Mouse (Mus musculus): Measurements from ENCODE around the gene Kcmf1. TPM values are rescaled to one million over a fixed set of nuclear protein-coding genes. Genes with fewer than 3 reads are reported as not detected.
"Not testable (repeated sequence)": the region's sequence is repeated elsewhere in the genome, so short reads cannot be mapped to it uniquely, and the experiment has no call there.

Gene Kcmf1
- polyA plus RNA-seq, 1 experiment from 2014 or later: 44.7 TPM

- Histone ChIP-seq H3K27ac (ENCODE audit: low read depth, low read length) (no peak overlapping the region), H3K9me3 (replicated peaks; ENCODE audit: control insufficient read depth, low read length) (no peaks in the 10 kb centered on the region), H3K9ac (ENCODE audit: low read depth, low read length) (no peak overlapping the region), H3K27me3 (ENCODE audit: control insufficient read depth, insufficient read depth, low read length) (no peaks in the 10 kb centered on the region), H3K36me3 (ENCODE audit: control insufficient read depth, insufficient read depth, low read length) (no peaks in the 10 kb centered on the region), H3K4me1 (ENCODE audit: control insufficient read depth, insufficient read depth, low read length) (peaks cover 22% of the 10 kb centered on the region), H3K4me3 (ENCODE audit: low read depth, low read length) (no peak overlapping the region), H3K4me2 (no peak overlapping the region)
- 88% methylated on average over 3 of the region's 3 CpGs for WGBS (ENCODE audit: insufficient replicate concordance)
- ATAC-seq (replicated peaks; ENCODE audit: insufficient number of reproducible peaks, low FRiP score, low TSS enrichment): no peak
These were observed 26.4 kb downstream of the Kcmf1 start for GRCm38 (mm10) chr6:72873338-72873737.

DNA sequence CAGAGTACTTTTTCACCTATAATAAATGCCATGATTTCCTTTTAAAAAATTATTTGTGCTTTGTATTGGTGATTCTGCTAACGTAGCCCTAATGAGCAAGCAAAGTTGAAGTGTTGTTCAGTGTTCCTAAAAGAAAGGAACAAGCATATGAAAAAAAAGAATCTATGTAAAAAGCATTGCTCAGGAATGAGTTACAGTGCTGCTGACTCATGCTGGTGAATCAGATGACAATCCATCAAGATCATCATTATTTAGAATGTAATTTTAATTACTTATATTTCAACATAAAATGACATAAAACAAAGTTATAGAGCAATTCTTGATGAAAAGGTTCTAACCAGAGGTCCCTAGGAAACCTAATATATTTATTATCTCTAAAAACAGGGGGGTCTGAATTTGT, 27.5 kb downstream of the Kcmf1 start:
- WGBS (ENCODE audit: insufficient replicate concordance): 93% methylated on average over 1 of the region's 1 CpGs
- Histone ChIP-seq H3K27me3 (ENCODE audit: control insufficient read depth, insufficient read depth, low read length) (no peaks in the 10 kb centered on the region), H3K4me1 (ENCODE audit: control insufficient read depth, insufficient read depth, low read length) (peaks cover 22% of the 10 kb centered on the region), H3K9me3 (replicated peaks; ENCODE audit: control insufficient read depth, low read length) (no peaks in the 10 kb centered on the region), H3K4me2 (no peak overlapping the region), H3K9ac (ENCODE audit: low read depth, low read length) (no peak overlapping the region), H3K4me3 (ENCODE audit: low read depth, low read length) (no peak overlapping the region), H3K27ac (ENCODE audit: low read depth, low read length) (no peak overlapping the region), H3K36me3 (ENCODE audit: control insufficient read depth, insufficient read depth, low read length) (no peaks in the 10 kb centered on the region)
- ATAC-seq (replicated peaks; ENCODE audit: insufficient number of reproducible peaks, low FRiP score, low TSS enrichment): no peak

DNA sequence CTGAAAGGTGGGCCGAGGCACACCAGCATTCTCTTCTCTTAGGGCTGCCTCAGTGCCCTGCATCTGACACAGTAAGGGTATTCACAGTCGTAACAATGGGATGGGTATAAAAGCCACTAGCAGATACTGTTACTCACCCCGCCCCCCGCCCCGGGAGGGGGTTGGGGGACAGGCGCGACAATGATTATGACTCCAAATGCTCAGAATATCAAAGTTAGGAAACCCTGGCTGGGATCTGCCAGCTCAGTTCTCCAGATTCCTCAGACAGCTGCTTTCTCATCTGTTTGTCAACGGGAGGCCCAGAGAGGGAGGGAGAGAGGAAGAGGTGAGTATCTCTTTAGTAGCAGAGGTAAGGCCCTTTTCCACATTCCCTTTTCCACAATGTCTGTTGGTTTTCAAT, 30.2 kb downstream of the Kcmf1 start:
- ATAC-seq (replicated peaks; ENCODE audit: insufficient number of reproducible peaks, low FRiP score, low TSS enrichment): no peak
- H3K36me3 ChIP-seq (ENCODE audit: control insufficient read depth, insufficient read depth, low read length): no peaks in the 10 kb centered on the region
- H3K27me3 ChIP-seq (ENCODE audit: control insufficient read depth, insufficient read depth, low read length): no peaks in the 10 kb centered on the region
- H3K4me2 ChIP-seq: no peak overlapping the region
- H3K4me1 ChIP-seq (ENCODE audit: control insufficient read depth, insufficient read depth, low read length): peaks cover 26% of the 10 kb centered on the region
- no peak overlapping the region for H3K9ac ChIP-seq (ENCODE audit: low read depth, low read length)
- WGBS (ENCODE audit: insufficient replicate concordance): 60% methylated on average over 8 of the region's 8 CpGs
- no peak overlapping the region for H3K4me3 ChIP-seq (ENCODE audit: low read depth, low read length)
- H3K27ac ChIP-seq (ENCODE audit: low read depth, low read length): no peak overlapping the region
- no peaks in the 10 kb centered on the region for H3K9me3 ChIP-seq (replicated peaks; ENCODE audit: control insufficient read depth, low read length)

- H3K27ac ChIP-seq (ENCODE audit: low read depth, low read length): no peak overlapping the region
- 85% methylated on average over 5 of the region's 5 CpGs for WGBS (ENCODE audit: insufficient replicate concordance)
- no peak overlapping the region for H3K4me3 ChIP-seq (ENCODE audit: low read depth, low read length)
- no peaks in the 10 kb centered on the region for H3K27me3 ChIP-seq (ENCODE audit: control insufficient read depth, insufficient read depth, low read length)
- H3K36me3 ChIP-seq (ENCODE audit: control insufficient read depth, insufficient read depth, low read length): no peaks in the 10 kb centered on the region
- no peaks in the 10 kb centered on the region for H3K9me3 ChIP-seq (replicated peaks; ENCODE audit: control insufficient read depth, low read length)
- ATAC-seq (replicated peaks; ENCODE audit: insufficient number of reproducible peaks, low FRiP score, low TSS enrichment): no peak
- H3K4me1 ChIP-seq (ENCODE audit: control insufficient read depth, insufficient read depth, low read length): peaks cover 26% of the 10 kb centered on the region
- no peak overlapping the region for H3K4me2 ChIP-seq
- H3K9ac ChIP-seq (ENCODE audit: low read depth, low read length): no peak overlapping the region
These were observed 31.1 kb downstream of the Kcmf1 start for GRCm38 (mm10) chr6:72868688-72869087.

DNA sequence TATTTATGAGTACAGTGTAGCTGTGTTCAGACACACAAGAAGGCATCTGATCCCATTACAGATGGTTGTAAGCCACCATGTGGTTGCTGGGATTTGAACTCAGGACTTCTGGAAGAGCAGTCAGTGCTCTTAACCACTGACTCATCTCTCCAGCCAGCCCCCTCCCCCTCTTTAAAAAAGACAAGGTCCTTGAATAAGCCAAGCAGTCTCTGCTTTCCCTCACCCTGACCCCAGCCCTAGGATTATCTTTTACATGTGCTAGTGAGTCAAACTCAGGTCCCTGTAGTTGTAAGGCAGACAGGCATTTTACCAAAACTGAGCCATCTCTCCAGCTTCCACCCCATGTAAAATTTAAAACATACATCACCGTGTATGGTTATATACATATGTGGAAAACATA, 32.0 kb downstream of the Kcmf1 start:
- Histone ChIP-seq H3K4me2 (no peak overlapping the region), H3K27me3 (ENCODE audit: control insufficient read depth, insufficient read depth, low read length) (no peaks in the 10 kb centered on the region), H3K9me3 (replicated peaks; ENCODE audit: control insufficient read depth, low read length) (no peaks in the 10 kb centered on the region), H3K9ac (ENCODE audit: low read depth, low read length) (no peak overlapping the region), H3K27ac (ENCODE audit: low read depth, low read length) (no peak overlapping the region), H3K4me3 (ENCODE audit: low read depth, low read length) (no peak overlapping the region), H3K4me1 (ENCODE audit: control insufficient read depth, insufficient read depth, low read length) (peaks cover 26% of the 10 kb centered on the region), H3K36me3 (ENCODE audit: control insufficient read depth, insufficient read depth, low read length) (no peaks in the 10 kb centered on the region)
- no peak for ATAC-seq (replicated peaks; ENCODE audit: insufficient number of reproducible peaks, low FRiP score, low TSS enrichment)
- 95% methylated on average over 1 of the region's 1 CpGs for WGBS (ENCODE audit: insufficient replicate concordance)

DNA sequence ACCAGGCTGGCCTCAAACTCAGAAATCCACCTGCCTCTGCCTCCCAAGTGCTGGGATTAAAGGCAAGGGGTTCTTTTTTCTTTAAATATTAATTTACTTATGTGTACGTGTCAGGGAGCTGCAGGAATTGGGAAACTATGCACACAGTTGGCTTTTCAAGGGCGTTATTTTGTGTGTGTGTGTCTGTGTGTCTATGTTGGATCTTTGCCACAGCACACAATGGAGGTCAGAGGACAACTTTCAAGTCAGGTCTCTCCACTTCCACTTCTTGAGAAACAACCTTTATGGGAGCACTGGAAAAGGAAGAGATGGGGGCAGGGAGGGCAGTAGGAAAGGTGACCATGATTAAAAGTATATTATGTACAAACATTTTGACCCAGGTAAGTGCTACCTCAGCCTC, 33.5 kb downstream of the Kcmf1 start:
- H3K27me3 ChIP-seq (ENCODE audit: control insufficient read depth, insufficient read depth, low read length): no peaks in the 10 kb centered on the region
- no peak overlapping the region for H3K27ac ChIP-seq (ENCODE audit: low read depth, low read length)
- H3K4me1 ChIP-seq (ENCODE audit: control insufficient read depth, insufficient read depth, low read length): peaks cover 21% of the 10 kb centered on the region
- no peaks in the 10 kb centered on the region for H3K36me3 ChIP-seq (ENCODE audit: control insufficient read depth, insufficient read depth, low read length)
- no peak overlapping the region for H3K4me2 ChIP-seq
- WGBS (ENCODE audit: insufficient replicate concordance): 82% methylated on average over 2 of the region's 2 CpGs
- no peak overlapping the region for H3K9ac ChIP-seq (ENCODE audit: low read depth, low read length)
- H3K4me3 ChIP-seq (ENCODE audit: low read depth, low read length): no peak overlapping the region
- no peaks in the 10 kb centered on the region for H3K9me3 ChIP-seq (replicated peaks; ENCODE audit: control insufficient read depth, low read length)
- ATAC-seq (replicated peaks; ENCODE audit: insufficient number of reproducible peaks, low FRiP score, low TSS enrichment): no peak

GRCm38 (mm10) chr6:72862686-72863085, 37.1 kb downstream of the Kcmf1 start:
- ATAC-seq (replicated peaks; ENCODE audit: insufficient number of reproducible peaks, low FRiP score, low TSS enrichment); H3K9ac ChIP-seq (ENCODE audit: low read depth, low read length): not testable (repeated sequence)
- WGBS (ENCODE audit: insufficient replicate concordance): 99% methylated on average over 5 of the region's 5 CpGs

GRCm38 (mm10) chr6:72854256-72854655, 45.5 kb downstream of the Kcmf1 start:
- H3K4me3 ChIP-seq (ENCODE audit: low read depth, low read length): no peak overlapping the region
- no peak overlapping the region for H3K27ac ChIP-seq (ENCODE audit: low read depth, low read length)
- no peak for ATAC-seq (replicated peaks; ENCODE audit: insufficient number of reproducible peaks, low FRiP score, low TSS enrichment)
- no peaks in the 10 kb centered on the region for H3K9me3 ChIP-seq (replicated peaks; ENCODE audit: control insufficient read depth, low read length)
- H3K4me2 ChIP-seq: no peak overlapping the region
- H3K36me3 ChIP-seq (ENCODE audit: control insufficient read depth, insufficient read depth, low read length): peaks cover 30% of the 10 kb centered on the region
- no peaks in the 10 kb centered on the region for H3K27me3 ChIP-seq (ENCODE audit: control insufficient read depth, insufficient read depth, low read length)
- no peak overlapping the region for H3K9ac ChIP-seq (ENCODE audit: low read depth, low read length)
- no peaks in the 10 kb centered on the region for H3K4me1 ChIP-seq (ENCODE audit: control insufficient read depth, insufficient read depth, low read length)
- 69% methylated on average over 5 of the region's 5 CpGs for WGBS (ENCODE audit: insufficient replicate concordance)

More at GRCm38 (mm10) chr6:72862686-72863085, 37.1 kb downstream of the Kcmf1 start:
- H3K4me1 ChIP-seq (ENCODE audit: control insufficient read depth, insufficient read depth, low read length); H3K4me2 ChIP-seq; H3K9me3 ChIP-seq (replicated peaks; ENCODE audit: control insufficient read depth, low read length); H3K27me3 ChIP-seq (ENCODE audit: control insufficient read depth, insufficient read depth, low read length); H3K27ac ChIP-seq (ENCODE audit: low read depth, low read length); H3K36me3 ChIP-seq (ENCODE audit: control insufficient read depth, insufficient read depth, low read length); H3K4me3 ChIP-seq (ENCODE audit: low read depth, low read length): not testable (repeated sequence)

DNA sequence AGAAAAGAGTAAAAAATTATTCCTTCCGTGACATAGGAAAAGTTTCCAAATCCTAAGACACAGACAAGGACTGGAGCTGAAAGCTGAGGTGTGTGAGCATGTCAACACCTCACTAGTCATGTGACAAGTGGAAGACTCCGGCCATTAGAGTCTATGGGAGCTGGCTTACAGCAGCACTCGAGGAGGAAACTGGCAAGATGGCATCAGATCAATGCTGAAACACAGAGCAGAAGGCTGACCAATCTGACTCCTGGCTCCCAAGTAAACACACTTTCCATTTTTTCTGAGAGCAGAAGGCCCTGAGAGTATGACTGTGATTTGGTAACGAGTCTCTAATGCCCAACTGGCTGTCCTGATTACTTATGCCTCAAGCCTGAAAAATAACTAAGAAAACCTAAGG, 47.6 kb downstream of the Kcmf1 start:
- peaks cover 39% of the 10 kb centered on the region for H3K36me3 ChIP-seq (ENCODE audit: control insufficient read depth, insufficient read depth, low read length)
- H3K4me1 ChIP-seq (ENCODE audit: control insufficient read depth, insufficient read depth, low read length): no peaks in the 10 kb centered on the region
- no peak overlapping the region for H3K4me2 ChIP-seq
- no peak overlapping the region for H3K4me3 ChIP-seq (ENCODE audit: low read depth, low read length)
- 64% methylated on average over 4 of the region's 4 CpGs for WGBS (ENCODE audit: insufficient replicate concordance)
- H3K9ac ChIP-seq (ENCODE audit: low read depth, low read length): no peak overlapping the region
- no peak overlapping the region for H3K27ac ChIP-seq (ENCODE audit: low read depth, low read length)
- no peaks in the 10 kb centered on the region for H3K9me3 ChIP-seq (replicated peaks; ENCODE audit: control insufficient read depth, low read length)
- no peak for ATAC-seq (replicated peaks; ENCODE audit: insufficient number of reproducible peaks, low FRiP score, low TSS enrichment)
- H3K27me3 ChIP-seq (ENCODE audit: control insufficient read depth, insufficient read depth, low read length): no peaks in the 10 kb centered on the region
